Mouse (Mus musculus): Measurements from ENCODE around the gene Rap2b. TPM values are rescaled to one million over a fixed set of nuclear protein-coding genes. Genes with fewer than 3 reads are reported as not detected.
A peak's percentile ranks its signal among the peaks of the same experiment; 100 is the strongest.

The Rap2b gene
- total RNA-seq, 2 experiments from 2014 or later, result 2.1 to 2.4 TPM

GRCm38 (mm10) chr3:61376001-61376400 lies 14.6 kb downstream of the Rap2b start:
- no peak for DNase-seq

GRCm38 (mm10) chr3:61386368-61386767 lies 24.9 kb downstream of the Rap2b start:
- DNase-seq, result no peak

- DNase-seq, result no peak
Measured at GRCm38 (mm10) chr3:61391564-61391963, 30.1 kb downstream of the Rap2b start.

- no peak for DNase-seq
Measured at GRCm38 (mm10) chr3:61392881-61393280, 31.4 kb downstream of the Rap2b start.

GRCm38 (mm10) chr3:61393520-61393919 lies 32.1 kb downstream of the Rap2b start:
- DNase-seq, result no peak

GRCm38 (mm10) chr3:61395382-61395781 lies 33.9 kb downstream of the Rap2b start:
- DNase-seq, result no peak

- no peak for DNase-seq
Measured at GRCm38 (mm10) chr3:61396728-61397127, 35.3 kb downstream of the Rap2b start.

GRCm38 (mm10) chr3:61400823-61401387 lies 39.5 kb downstream of the Rap2b start:
- DNase-seq, result no peak

- peak in 1 of 2 experiments; percentile 19 for DNase-seq
Measured at GRCm38 (mm10) chr3:61406921-61407320, 45.5 kb downstream of the Rap2b start.

- DNase-seq, result peak; percentile 28 to 70
Measured at GRCm38 (mm10) chr3:61409683-61410082, 48.2 kb downstream of the Rap2b start.

GRCm38 (mm10) chr3:61415883-61416282 lies 54.4 kb downstream of the Rap2b start:
- DNase-seq, result no peak

Other genes starting within 250 kb of the Rap2b start
- gene B430305J03Rik, start 4.3 kb downstream of the Rap2b start, total RNA-seq (2021), result under 1 TPM in 1 of 2 experiments, not detected in 1; 0.08 TPM